Mouse (Mus musculus) heart, embryonic 12.5 days (tissue): Measurements from ENCODE around the gene Ccdc28a. TPM values are rescaled to one million over a fixed set of nuclear protein-coding genes. Genes with fewer than 3 reads are reported as not detected.

ENCODE experiments used
- ATAC-seq: fragments of 200-750 bp; cut with Nextera tagmentation; 2 replicates; pipeline ENCODE4 v1.8.0; 2017; ENCODE audit warnings: moderate TSS enrichment, moderate library complexity; ENCODE audit not compliant: insufficient number of reproducible peaks, low FRiP score
- H3K27ac ChIP-seq: fragments of 300-500 bp; sonication (generic); 2 replicates; pipeline ENCODE4 v1.5.1; 2016; ENCODE audit warnings: mild to moderate bottlenecking, moderate library complexity; ENCODE audit not compliant: poor library complexity, severe bottlenecking
- H3K27me3 ChIP-seq: fragments of 300-500 bp; sonication (generic); replicated peaks from 2 replicates; pipeline ENCODE4 v1.6.1; 2016; ENCODE audit warnings: mild to moderate bottlenecking, moderate library complexity
- H3K36me3 ChIP-seq: fragments of 300-500 bp; sonication (generic); 2 replicates; pipeline ENCODE4 v1.6.1; 2016; ENCODE audit warnings: mild to moderate bottlenecking, moderate library complexity
- H3K4me1 ChIP-seq: fragments of 300-500 bp; sonication (generic); replicated peaks from 2 replicates; pipeline ENCODE4 v1.6.1; 2016; ENCODE audit warnings: mild to moderate bottlenecking
- H3K4me2 ChIP-seq: fragments of 300-500 bp; sonication (generic); 2 replicates; pipeline ENCODE4 v1.6.1; 2016; ENCODE audit warnings: mild to moderate bottlenecking, moderate library complexity
- H3K4me3 ChIP-seq: fragments of 300-500 bp; sonication (generic); 2 replicates; pipeline ENCODE4 v1.5.1; 2016; ENCODE audit warnings: mild to moderate bottlenecking
- H3K9ac ChIP-seq: fragments of 300-500 bp; sonication (generic); 2 replicates; pipeline ENCODE4 v1.6.1; 2016; ENCODE audit warnings: mild to moderate bottlenecking, moderate library complexity
- H3K9me3 ChIP-seq: fragments of 300-500 bp; sonication (generic); replicated peaks from 2 replicates; pipeline ENCODE4 v1.6.1; 2016; ENCODE audit warnings: mild to moderate bottlenecking, moderate library complexity
- WGBS: fragments of 180-500 bp; shearing (Covaris S2); methylation state at CpG from one replicate; pipeline ENCODE4 v1.1.7; 2016; 5-methylcytosine and 5-hydroxymethylcytosine counted together
- polyA plus RNA-seq: library from polyadenylated mRNA; unstranded; fragments of >200 nt; fragmentation: Nextera tagmentation; extraction: Ambion mirVana; gene quantifications from 2 replicates; pipeline ENCODE4 v1.2.1, GENCODE M21; 2016

Gene Ccdc28a
- 7.9 and 11.4 TPM in 2 replicates for polyA plus RNA-seq

GRCm38 (mm10) chr10:18234560-18235401 is at the start of gene Ccdc28a:
Ccdc28a (minus strand) TSS chr10:18234998.
- Histone ChIP-seq H3K4me1 (peaks cover 5% of the 10 kb centered on the region; the same call in 1 of the 2 replicates), H3K9me3 (no peaks in the 10 kb centered on the region), H3K9ac (peak within 1 kb of the TSS; percentile 74), H3K4me3 (peak within 1 kb of the TSS; percentile 79), H3K27me3 (no peaks in the 10 kb centered on the region), H3K4me2 (peak within 1 kb of the TSS; percentile 96), H3K36me3 (no peaks in the 10 kb centered on the region), H3K27ac (peak within 1 kb of the TSS; percentile 34; the same call in 1 of the 2 replicates)
- 1% methylated on average over 41 of the region's 41 CpGs for WGBS
- ATAC-seq: peak; percentile 99

GRCm38 (mm10) chr10:18283991-18284390 is 49.2 kb upstream of the Ccdc28a start:
- Histone ChIP-seq H3K9me3 (no peaks in the 10 kb centered on the region), H3K4me3 (no peak overlapping the region), H3K4me1 (no peaks in the 10 kb centered on the region), H3K9ac (no peak overlapping the region), H3K27me3 (no peaks in the 10 kb centered on the region), H3K27ac (no peak overlapping the region), H3K36me3 (no peaks in the 10 kb centered on the region), H3K4me2 (no peak overlapping the region)
- 71% methylated on average over 5 of the region's 5 CpGs for WGBS
- ATAC-seq: no peak

- Histone ChIP-seq H3K27me3 (no peaks in the 10 kb centered on the region), H3K27ac (no peak overlapping the region), H3K36me3 (no peaks in the 10 kb centered on the region), H3K4me3 (no peak overlapping the region), H3K9ac (no peak overlapping the region), H3K9me3 (0 out of 2 replicates have a peak, but pooled peaks cover 4% of the 10 kb centered on the region), H3K4me2 (no peak overlapping the region), H3K4me1 (no peaks in the 10 kb centered on the region)
- ATAC-seq: no peak
- 77% methylated on average over 4 of the region's 4 CpGs for WGBS
These were observed 41.4 kb upstream of the Ccdc28a start for GRCm38 (mm10) chr10:18276090-18276734.

GRCm38 (mm10) chr10:18251345-18251744 is 16.5 kb upstream of the Ccdc28a start:
- no peak overlapping the region for H3K4me2 ChIP-seq
- H3K36me3 ChIP-seq: no peaks in the 10 kb centered on the region
- H3K4me1 ChIP-seq: no peaks in the 10 kb centered on the region
- 64% methylated on average over 4 of the region's 4 CpGs for WGBS
- no peak overlapping the region for H3K4me3 ChIP-seq
- H3K27me3 ChIP-seq: no peaks in the 10 kb centered on the region
- no peaks in the 10 kb centered on the region for H3K9me3 ChIP-seq
- no peak overlapping the region for H3K9ac ChIP-seq
- H3K27ac ChIP-seq: no peak overlapping the region
- no peak for ATAC-seq

- no peak overlapping the region for H3K4me2 ChIP-seq
- WGBS: 68% methylated on average over 2 of the region's 2 CpGs
- H3K27ac ChIP-seq: no peak overlapping the region
- no peaks in the 10 kb centered on the region for H3K4me1 ChIP-seq
- no peaks in the 10 kb centered on the region for H3K36me3 ChIP-seq
- H3K27me3 ChIP-seq: no peaks in the 10 kb centered on the region
- ATAC-seq: no peak
- no peak overlapping the region for H3K9ac ChIP-seq
- H3K9me3 ChIP-seq: no peaks in the 10 kb centered on the region
- no peak overlapping the region for H3K4me3 ChIP-seq
These were observed 8.8 kb upstream of the Ccdc28a start for GRCm38 (mm10) chr10:18243614-18244013.

- Histone ChIP-seq H3K4me1 (peaks cover 5% of the 10 kb centered on the region; the same call in 1 of the 2 replicates), H3K9ac (no peak overlapping the region), H3K36me3 (no peaks in the 10 kb centered on the region), H3K4me3 (no peak overlapping the region), H3K27ac (no peak overlapping the region), H3K27me3 (no peaks in the 10 kb centered on the region), H3K9me3 (no peaks in the 10 kb centered on the region), H3K4me2 (no peak overlapping the region)
- no peak for ATAC-seq
- 80% methylated on average over 7 of the region's 7 CpGs for WGBS
These were observed 2.4 kb upstream of the Ccdc28a start for GRCm38 (mm10) chr10:18237191-18237590.

- no peak overlapping the region for H3K9ac ChIP-seq
- no peaks in the 10 kb centered on the region for H3K27me3 ChIP-seq
- H3K9me3 ChIP-seq: no peaks in the 10 kb centered on the region
- WGBS: 77% methylated on average over 5 of the region's 5 CpGs
- no peak overlapping the region for H3K4me3 ChIP-seq
- peaks cover 5% of the 10 kb centered on the region; the same call in 1 of the 2 replicates for H3K4me1 ChIP-seq
- ATAC-seq: no peak
- no peaks in the 10 kb centered on the region for H3K36me3 ChIP-seq
- H3K4me2 ChIP-seq: no peak overlapping the region
- no peak overlapping the region for H3K27ac ChIP-seq
These were observed 1.6 kb upstream of the Ccdc28a start for GRCm38 (mm10) chr10:18236328-18236927.

- 14% methylated on average over 14 of the region's 14 CpGs for WGBS
- peaks cover 5% of the 10 kb centered on the region; the same call in 1 of the 2 replicates for H3K4me1 ChIP-seq
These were observed 577 bp upstream of the Ccdc28a start for GRCm38 (mm10) chr10:18235402-18235747.

GRCm38 (mm10) chr10:18233891-18234290 is 907 bp downstream of the Ccdc28a start:
- 49% methylated on average over 3 of the region's 3 CpGs for WGBS
- no peak overlapping the region for H3K27ac ChIP-seq
- H3K27me3 ChIP-seq: no peaks in the 10 kb centered on the region
- ATAC-seq: no peak
- no peaks in the 10 kb centered on the region for H3K36me3 ChIP-seq
- no peak overlapping the region for H3K4me3 ChIP-seq
- no peak overlapping the region for H3K4me2 ChIP-seq
- no peak overlapping the region for H3K9ac ChIP-seq
- peaks cover 5% of the 10 kb centered on the region; the same call in 1 of the 2 replicates for H3K4me1 ChIP-seq
- no peaks in the 10 kb centered on the region for H3K9me3 ChIP-seq

More at GRCm38 (mm10) chr10:18235402-18235747, 577 bp upstream of the Ccdc28a start:
- no peaks in the 10 kb centered on the region for H3K9me3 ChIP-seq
- peak overlapping the region; percentile 65; the same call in 1 of the 2 replicates for H3K9ac ChIP-seq
- no peak for ATAC-seq
- H3K36me3 ChIP-seq: no peaks in the 10 kb centered on the region
- no peak overlapping the region for H3K27ac ChIP-seq
- H3K4me2 ChIP-seq: peak overlapping the region; percentile 96
- H3K27me3 ChIP-seq: no peaks in the 10 kb centered on the region
- H3K4me3 ChIP-seq: peak overlapping the region; percentile 79

GRCm38 (mm10) chr10:18224386-18224785 is 10.4 kb downstream of the Ccdc28a start:
- Histone ChIP-seq H3K27me3 (no peaks in the 10 kb centered on the region), H3K4me1 (no peaks in the 10 kb centered on the region), H3K4me2 (no peak overlapping the region), H3K9ac (no peak overlapping the region), H3K36me3 (no peaks in the 10 kb centered on the region), H3K4me3 (no peak overlapping the region), H3K27ac (no peak overlapping the region), H3K9me3 (no peaks in the 10 kb centered on the region)
- WGBS: 88% methylated on average over 3 of the region's 3 CpGs
- no peak for ATAC-seq

- Histone ChIP-seq H3K4me2 (no peak overlapping the region), H3K27me3 (no peaks in the 10 kb centered on the region), H3K9ac (no peak overlapping the region), H3K27ac (no peak overlapping the region), H3K36me3 (0 out of 2 replicates have a peak, but pooled peaks cover 4% of the 10 kb centered on the region), H3K4me3 (no peak overlapping the region), H3K9me3 (no peaks in the 10 kb centered on the region), H3K4me1 (no peaks in the 10 kb centered on the region)
- WGBS: 69% methylated on average over 10 of the region's 10 CpGs
- ATAC-seq: no peak
These were observed 15.4 kb downstream of the Ccdc28a start for GRCm38 (mm10) chr10:18219351-18219750.
